Mouse (Mus musculus) liver, embryonic 11.5 days (tissue): ENCODE results near the gene Smpd2. TPM values are rescaled to one million over a fixed set of nuclear protein-coding genes. Genes with fewer than 3 reads are reported as not detected.

Experiments
- ATAC-seq: fragments of 200-750 bp; cut with Nextera tagmentation; replicated peaks from 2 replicates; pipeline ENCODE4 v1.8.0; 2017; ENCODE audit warnings: moderate number of reproducible peaks, mild to moderate bottlenecking, moderate TSS enrichment, moderate library complexity; ENCODE audit not compliant: low FRiP score
- DNase-seq: peaks from one replicate; pipeline ENCODE4 v3.0.0-alpha.2; 2017; ENCODE audit warnings: low spot score
- H3K27ac ChIP-seq: fragments of 300-500 bp; sonication (generic); 2 replicates; pipeline ENCODE4 v1.5.1; 2014; ENCODE audit warnings: mild to moderate bottlenecking, low read depth, low read length, control low read depth
- H3K27me3 ChIP-seq: fragments of 300-500 bp; sonication (generic); replicated peaks from 2 replicates; pipeline ENCODE4 v1.6.1; 2014; ENCODE audit warnings: low read length, mixed read lengths; ENCODE audit not compliant: control insufficient read depth, insufficient read depth
- H3K36me3 ChIP-seq: fragments of 300-500 bp; sonication (generic); 2 replicates; pipeline ENCODE4 v1.6.1; 2014; ENCODE audit warnings: mild to moderate bottlenecking, low read length, moderate library complexity, mixed read lengths; ENCODE audit not compliant: control insufficient read depth, insufficient read depth
- H3K4me1 ChIP-seq: fragments of 300-500 bp; sonication (generic); replicated peaks from 2 replicates; pipeline ENCODE4 v1.6.1; 2014; ENCODE audit warnings: low read length, mixed read lengths; ENCODE audit not compliant: control insufficient read depth, insufficient read depth
- H3K4me2 ChIP-seq: fragments of 300-500 bp; sonication (generic); 2 replicates; pipeline ENCODE4 v1.6.1; 2014; ENCODE audit warnings: mild to moderate bottlenecking, control low read depth, moderate library complexity
- H3K4me3 ChIP-seq: fragments of 300-500 bp; sonication (generic); 2 replicates; pipeline ENCODE4 v1.5.1; 2014; ENCODE audit warnings: low read depth, low read length, control low read depth
- H3K9ac ChIP-seq: fragments of 300-500 bp; sonication (generic); 2 replicates; pipeline ENCODE4 v1.6.1; 2014; ENCODE audit warnings: low read depth, low read length, control low read depth
- H3K9me3 ChIP-seq: fragments of 300-500 bp; sonication (generic); 2 replicates; pipeline ENCODE4 v1.6.1; 2016; ENCODE audit warnings: low read length, inconsistent platforms, mixed read lengths; ENCODE audit not compliant: control insufficient read depth
- WGBS: fragments of 180-500 bp; shearing (Covaris S2); extraction: QIAGEN DNeasy Blood & Tissue Kit; methylation state at CpG from one replicate; pipeline ENCODE4 v1.1.7; 2014; 5-methylcytosine and 5-hydroxymethylcytosine counted together
- polyA plus RNA-seq: library from polyadenylated mRNA; unstranded; fragments of >200 nt; fragmentation: Nextera tagmentation; extraction: Ambion mirVana; gene quantifications from 2 replicates; pipeline ENCODE4 v1.2.1, GENCODE M21; 2014

The Smpd2 gene
- polyA plus RNA-seq, 1 experiment from 2014 or later = 21.8 TPM

- Histone ChIP-seq H3K9me3 (no peaks in the 10 kb centered on the region), H3K36me3 (peaks cover 21% of the 10 kb centered on the region; the same call in 1 of the 2 replicates), H3K4me1 (no peaks in the 10 kb centered on the region), H3K27ac (no peak overlapping the region), H3K27me3 (no peaks in the 10 kb centered on the region), H3K4me3 (no peak overlapping the region), H3K9ac (no peak overlapping the region), H3K4me2 (no peak overlapping the region)
- ATAC-seq (no peak), DNase-seq (no peak)
- 77% methylated on average over 4 of the region's 4 CpGs for WGBS
Observed at GRCm38 (mm10) chr10:41459990-41460389, 30.2 kb downstream of the Smpd2 start.

GRCm38 (mm10) chr10:41452791-41453190 is 37.4 kb downstream of the Smpd2 start:
- H3K36me3 ChIP-seq = peaks cover 18% of the 10 kb centered on the region; the same call in 1 of the 2 replicates
- DNase-seq (no peak), ATAC-seq (no peak)
- WGBS = 83% methylated on average over 3 of the region's 3 CpGs
- no peak overlapping the region for H3K4me2 ChIP-seq
- H3K27ac ChIP-seq = no peak overlapping the region
- no peak overlapping the region for H3K9ac ChIP-seq
- H3K9me3 ChIP-seq = no peaks in the 10 kb centered on the region
- H3K27me3 ChIP-seq = no peaks in the 10 kb centered on the region
- peaks cover 19% of the 10 kb centered on the region for H3K4me1 ChIP-seq
- H3K4me3 ChIP-seq = no peak overlapping the region

GRCm38 (mm10) chr10:41451656-41452055 is 38.5 kb downstream of the Smpd2 start:
- ATAC-seq (no peak), DNase-seq (no peak)
- WGBS = 94% methylated on average over 9 of the region's 9 CpGs
- Histone ChIP-seq H3K27ac (no peak overlapping the region), H3K9ac (no peak overlapping the region), H3K27me3 (no peaks in the 10 kb centered on the region), H3K4me2 (no peak overlapping the region; the same call in 1 of the 2 replicates), H3K4me1 (peaks cover 19% of the 10 kb centered on the region), H3K9me3 (no peaks in the 10 kb centered on the region), H3K36me3 (peaks cover 18% of the 10 kb centered on the region; the same call in 1 of the 2 replicates), H3K4me3 (peak overlapping the region; percentile 12; the same call in 1 of the 2 replicates)

GRCm38 (mm10) chr10:41450780-41451522 is 39.2 kb downstream of the Smpd2 start:
- 52% methylated on average over 18 of the region's 18 CpGs for WGBS
- ATAC-seq = no peak; the same call in 1 of the 2 replicates
- Histone ChIP-seq H3K9me3 (no peaks in the 10 kb centered on the region), H3K36me3 (peaks cover 16% of the 10 kb centered on the region; the same call in 1 of the 2 replicates), H3K4me2 (peak overlapping the region; percentile 71), H3K27ac (no peak overlapping the region), H3K4me3 (peak overlapping the region; percentile 82), H3K4me1 (peaks cover 19% of the 10 kb centered on the region), H3K27me3 (no peaks in the 10 kb centered on the region), H3K9ac (peak overlapping the region; percentile 79)
- DNase-seq = no peak

GRCm38 (mm10) chr10:41450137-41450670 is 40.0 kb downstream of the Smpd2 start, which contains the start of gene Zbtb24:
Zbtb24 (plus strand) TSS chr10:41450383.
- H3K27ac ChIP-seq = peak within 1 kb of the TSS; percentile 62
- under 1% methylated on average over 49 of the region's 49 CpGs for WGBS
- H3K9me3 ChIP-seq = no peaks in the 10 kb centered on the region
- peak within 1 kb of the TSS; percentile 71 for H3K4me2 ChIP-seq
- peak within 1 kb of the TSS; percentile 82 for H3K4me3 ChIP-seq
- peaks cover 19% of the 10 kb centered on the region for H3K4me1 ChIP-seq
- no peaks in the 10 kb centered on the region for H3K27me3 ChIP-seq
- ATAC-seq (peak; percentile 95), DNase-seq (peak; percentile 98)
- peak within 1 kb of the TSS; percentile 79 for H3K9ac ChIP-seq
- peaks cover 12% of the 10 kb centered on the region; the same call in 1 of the 2 replicates for H3K36me3 ChIP-seq

- DNase-seq = no peak
Observed at GRCm38 (mm10) chr10:41449684-41450083, 40.5 kb downstream of the Smpd2 start.

GRCm38 (mm10) chr10:41448216-41448615 is 42.0 kb downstream of the Smpd2 start:
- H3K27me3 ChIP-seq = no peaks in the 10 kb centered on the region
- no peak overlapping the region for H3K4me3 ChIP-seq
- DNase-seq = no peak
- no peak overlapping the region for H3K27ac ChIP-seq
- 50% methylated on average over 1 of the region's 1 CpGs for WGBS
- H3K4me1 ChIP-seq = peaks cover 19% of the 10 kb centered on the region
- no peak overlapping the region for H3K9ac ChIP-seq
- H3K4me2 ChIP-seq = no peak overlapping the region
- no peak for ATAC-seq
- H3K9me3 ChIP-seq = no peaks in the 10 kb centered on the region
- H3K36me3 ChIP-seq = peaks cover 10% of the 10 kb centered on the region; the same call in 1 of the 2 replicates

More at GRCm38 (mm10) chr10:41449684-41450083, 40.5 kb downstream of the Smpd2 start:
- Histone ChIP-seq H3K27me3 (no peaks in the 10 kb centered on the region), H3K4me1 (peaks cover 19% of the 10 kb centered on the region), H3K27ac (peak overlapping the region; percentile 62), H3K36me3 (peaks cover 10% of the 10 kb centered on the region; the same call in 1 of the 2 replicates), H3K9me3 (no peaks in the 10 kb centered on the region), H3K4me2 (peak overlapping the region; percentile 71), H3K4me3 (peak overlapping the region; percentile 82), H3K9ac (peak overlapping the region; percentile 79)
- ATAC-seq = peak; percentile 42
- 17% methylated on average over 14 of the region's 14 CpGs for WGBS
